Mouse (Mus musculus) small intestine, adult 2 months (tissue): ENCODE data around the gene Tfdp2.

Experiments used
- CTCF ChIP-seq: fragments of 200-500 bp; IDR thresholded peaks from 2 replicates; pipeline ENCODE4 v1.5.1; 2012; ENCODE audit warnings: low read depth, mild to moderate bottlenecking, control low read depth, inconsistent platforms, low read length, moderate library complexity, mixed read lengths; ENCODE audit not compliant: insufficient replicate concordance, insufficient read length; ENCODE audit errors: extremely low read depth
- POLR2A ChIP-seq: fragments of 200-500 bp; IDR thresholded peaks from 2 replicates; pipeline ENCODE4 v1.6.1; 2012; ENCODE audit warnings: low read depth, mild to moderate bottlenecking, control low read depth, inconsistent platforms, low read length, moderate library complexity

- TF ChIP-seq POLR2A: no peak
- no peak for TF ChIP-seq CTCF
These were observed 126.5 kb downstream of the Tfdp2 start for GRCm38 (mm10) chr9:96322411-96323152.
